Mouse (Mus musculus) CH12F3 (cell line): ENCODE measurements at regions not wholly inside any gene's neighbourhood (a gene's known extent, or its start where the extent isn't known, plus 50 kb on each side); places are given as distances from the start of the nearest gene placed in this dataset.

Source experiments
- in situ Hi-C: fragments of 300-500 bp; cut with MboI; formaldehyde crosslinking; loops from 2 replicates; pipeline ENCODE4 v1.14.3; 2020; ENCODE audit warnings: low sequenced_read_pairs

- in situ Hi-C loops = no loop called here
Measured at GRCm38 (mm10) chr6:143530372-143531224, 363.6 kb downstream of the Etnk1 start.

- in situ Hi-C loops = no loop called here
Measured at GRCm38 (mm10) chr6:143531477-143531876, 364.5 kb downstream of the Etnk1 start.

GRCm38 (mm10) chr6:143532380-143532779 is 365.4 kb downstream of the Etnk1 start:
- in situ Hi-C loops = no loop called here

- in situ Hi-C loops = no loop called here
Measured at GRCm38 (mm10) chr6:143535265-143535664, 368.2 kb downstream of the Etnk1 start.

GRCm38 (mm10) chr6:143535726-143536125 is 368.7 kb downstream of the Etnk1 start:
- in situ Hi-C loops = no loop called here

- in situ Hi-C loops = no loop called here
Measured at GRCm38 (mm10) chr6:143536525-143537293, 369.7 kb downstream of the Etnk1 start.

- in situ Hi-C loops = no loop called here
Measured at GRCm38 (mm10) chr6:143547406-143547903, 380.4 kb downstream of the Etnk1 start.

- in situ Hi-C loops = no loop called here
Measured at GRCm38 (mm10) chr6:143554946-143555345, 387.9 kb downstream of the Etnk1 start.

GRCm38 (mm10) chr6:143558046-143558884 is 391.2 kb downstream of the Etnk1 start:
- in situ Hi-C loops = no loop called here

- in situ Hi-C loops = no loop called here
Measured at GRCm38 (mm10) chr6:143559316-143559715, 392.3 kb downstream of the Etnk1 start.

- in situ Hi-C loops = no loop called here
Measured at GRCm38 (mm10) chr6:143561316-143562088, 394.5 kb downstream of the Etnk1 start.

GRCm38 (mm10) chr6:143571356-143572115 is 404.5 kb downstream of the Etnk1 start:
- in situ Hi-C loops = no loop called here

- in situ Hi-C loops = no loop called here
Measured at GRCm38 (mm10) chr6:143579223-143579622, 412.2 kb downstream of the Etnk1 start.

GRCm38 (mm10) chr6:143589666-143590065 is 422.6 kb downstream of the Etnk1 start:
- in situ Hi-C loops = no loop called here

GRCm38 (mm10) chr6:143590231-143590630 is 423.2 kb downstream of the Etnk1 start:
- in situ Hi-C loops = no loop called here

GRCm38 (mm10) chr6:143592490-143592889 is 425.5 kb downstream of the Etnk1 start:
- in situ Hi-C loops = no loop called here

- in situ Hi-C loops = no loop called here
Measured at GRCm38 (mm10) chr6:143595486-143595885, 428.5 kb downstream of the Etnk1 start.

- in situ Hi-C loops = no loop called here
Measured at GRCm38 (mm10) chr6:143597414-143597813, 430.4 kb downstream of the Etnk1 start.

GRCm38 (mm10) chr6:143598916-143599315 is 431.9 kb downstream of the Etnk1 start:
- in situ Hi-C loops = no loop called here
